Mouse (Mus musculus) heart, adult 11 months (tissue): Measurements from ENCODE around the gene St6galnac3.
"Not testable (repeated sequence)": the region's sequence is repeated elsewhere in the genome, so short reads cannot be mapped to it uniquely, and the experiment has no call there.

Experiments used
- DNase-seq: peaks from one replicate; pipeline ENCODE4 v3.0.0; 2022

The St6galnac3 gene

GRCm38 (mm10) chr3:153397726-153398125 is 327.2 kb downstream of the St6galnac3 start:
- DNase-seq: no peak

- peak; percentile 87 for DNase-seq
Observed at GRCm38 (mm10) chr3:153396375-153397068, 328.5 kb downstream of the St6galnac3 start.

- no peak for DNase-seq
Observed at GRCm38 (mm10) chr3:153395351-153395750, 329.6 kb downstream of the St6galnac3 start.

- DNase-seq: no peak
Observed at GRCm38 (mm10) chr3:153394751-153395150, 330.2 kb downstream of the St6galnac3 start.

GRCm38 (mm10) chr3:153394224-153394623 is 330.8 kb downstream of the St6galnac3 start:
- DNase-seq: no peak

GRCm38 (mm10) chr3:153391451-153391850 is 333.5 kb downstream of the St6galnac3 start:
- not testable (repeated sequence) for DNase-seq

- DNase-seq: not testable (repeated sequence)
Observed at GRCm38 (mm10) chr3:153384651-153385050, 340.3 kb downstream of the St6galnac3 start.

- DNase-seq: no peak
Observed at GRCm38 (mm10) chr3:153383656-153384055, 341.3 kb downstream of the St6galnac3 start.

- no peak for DNase-seq
Observed at GRCm38 (mm10) chr3:153365057-153365755, 359.8 kb downstream of the St6galnac3 start.

GRCm38 (mm10) chr3:153364366-153364765 is 360.6 kb downstream of the St6galnac3 start:
- DNase-seq: no peak

- no peak for DNase-seq
Observed at GRCm38 (mm10) chr3:153359966-153360365, 365.0 kb downstream of the St6galnac3 start.

GRCm38 (mm10) chr3:153356071-153356470 is 368.9 kb downstream of the St6galnac3 start:
- peak; percentile 50 for DNase-seq

GRCm38 (mm10) chr3:153354988-153355297 is 370.0 kb downstream of the St6galnac3 start:
- DNase-seq: peak; percentile 67

- DNase-seq: peak; percentile 68
Observed at GRCm38 (mm10) chr3:153354186-153354987, 370.6 kb downstream of the St6galnac3 start.

- peak; percentile 23 for DNase-seq
Observed at GRCm38 (mm10) chr3:153353313-153354103, 371.5 kb downstream of the St6galnac3 start.

- peak; percentile 52 for DNase-seq
Observed at GRCm38 (mm10) chr3:153349981-153350380, 375.0 kb downstream of the St6galnac3 start.

GRCm38 (mm10) chr3:153348797-153349465 is 376.0 kb downstream of the St6galnac3 start:
- DNase-seq: peak; percentile 67

GRCm38 (mm10) chr3:153344979-153345378 is 380.0 kb downstream of the St6galnac3 start:
- DNase-seq: peak; percentile 45

GRCm38 (mm10) chr3:153339940-153340339 is 385.0 kb downstream of the St6galnac3 start:
- peak; percentile 8 for DNase-seq

- DNase-seq: peak; percentile 43
Observed at GRCm38 (mm10) chr3:153339091-153339490, 385.9 kb downstream of the St6galnac3 start.

GRCm38 (mm10) chr3:153337779-153338178 is 387.2 kb downstream of the St6galnac3 start:
- peak; percentile 85 for DNase-seq

- peak; percentile 53 for DNase-seq
Observed at GRCm38 (mm10) chr3:153337221-153337620, 387.8 kb downstream of the St6galnac3 start.
